Mouse (Mus musculus) G1E (cell line): Measurements from ENCODE around the gene Gfi1b. TPM values are rescaled to one million over a fixed set of nuclear protein-coding genes. Genes with fewer than 3 reads are reported as not detected.

Source experiments
- ATAC-seq: 2 replicates; pipeline ENCODE4 v1.8.0; 2016; ENCODE audit warnings: mild to moderate bottlenecking; ENCODE audit not compliant: insufficient number of reproducible peaks, poor library complexity, low FRiP score, severe bottlenecking; ENCODE audit errors: extremely low read depth
- DNase-seq: peaks from one replicate; pipeline ENCODE4 v3.0.0; 2012; ENCODE audit warnings: low spot score
- H3K27me3 ChIP-seq: 2 replicates; pipeline ENCODE4 v1.6.1; 2012; ENCODE audit warnings: mild to moderate bottlenecking, low read length, inconsistent platforms; ENCODE audit not compliant: insufficient read depth
- H3K36me3 ChIP-seq: replicated peaks from 2 replicates; pipeline ENCODE3; 2012; ENCODE audit warnings: mild to moderate bottlenecking, inconsistent platforms
- H3K4me1 ChIP-seq: 2 replicates; pipeline ENCODE4 v1.6.1; 2012; ENCODE audit warnings: low read depth, low read length, inconsistent platforms, mixed read lengths; ENCODE audit not compliant: insufficient read depth
- H3K4me3 ChIP-seq: 2 replicates; pipeline ENCODE4 v1.5.1; 2012; ENCODE audit warnings: low read depth, mild to moderate bottlenecking, inconsistent platforms, low read length, moderate library complexity, mixed read lengths
- H3K9me3 ChIP-seq: replicated peaks from 2 replicates; pipeline ENCODE4 v1.6.1; 2012; ENCODE audit warnings: inconsistent platforms
- CTCF ChIP-seq: IDR thresholded peaks from 2 replicates; pipeline ENCODE4 v1.5.1; 2012; ENCODE audit warnings: low read depth, low read length, inconsistent platforms, mixed read lengths
- GATA1 ChIP-seq: IDR thresholded peaks from 2 replicates; pipeline ENCODE4 v1.6.1; 2012; ENCODE audit warnings: borderline replicate concordance, low read length, inconsistent platforms, mixed read lengths
- GATA2 ChIP-seq: IDR thresholded peaks from 2 replicates; pipeline ENCODE4 v1.6.1; 2012; ENCODE audit warnings: low read depth, low read length, inconsistent platforms, borderline replicate concordance
- POLR2AphosphoS5 ChIP-seq: IDR thresholded peaks from 2 replicates; pipeline ENCODE4 v1.6.1; 2012; ENCODE audit warnings: low read depth, low read length, inconsistent platforms; ENCODE audit not compliant: insufficient replicate concordance
- TAL1 ChIP-seq: conservative IDR thresholded peaks from 2 replicates; pipeline ENCODE4 v1.6.1; 2012; ENCODE audit warnings: low read depth, low read length, inconsistent platforms, mixed read lengths
- polyA plus RNA-seq: library from polyadenylated mRNA; stranded (reverse); fragments of >175 nt; gene quantifications from 2 replicates; pipeline ENCODE4 v1.2.3, GENCODE M21; 2012
- total RNA-seq, 2 experiments: library from RNA; stranded (forward) in 1 of 2; stranded (reverse) in 1 of 2; fragments of 200-1000 nt in 1 of 2; fragments of >200 nt in 1 of 2; fragmentation: Nextera tagmentation in 1 of 2; gene quantifications; 2 replicates each; pipeline ENCODE4 v1.2.3; 2014 to 2017

Gfi1b gene
- total RNA-seq (2014; fragmentation: Nextera tagmentation) (537 and 588 TPM in 2 replicates), total RNA-seq (2017) (104 and 131 TPM in 2 replicates), polyA plus RNA-seq (649 and 739 TPM in 2 replicates)

- peaks cover 59% of the 10 kb centered on the region for H3K4me1 ChIP-seq
- TF ChIP-seq POLR2AphosphoS5, result no peak
- TF ChIP-seq TAL1, result peak; percentile 53
- ATAC-seq (peak; percentile 68), DNase-seq (no peak)
- no peaks in the 10 kb centered on the region for H3K27me3 ChIP-seq
- H3K4me3 ChIP-seq, result peak within 1 kb of the TSS; percentile 83
- H3K36me3 ChIP-seq, result peaks cover 39% of the 10 kb centered on the region
- H3K9me3 ChIP-seq, result no peaks in the 10 kb centered on the region
These were observed at the start of gene Gfi1b for GRCm38 (mm10) chr2:28621664-28622171. Gene Gfi1b, minus strand, starts transcription at chr2:28621982.

GRCm38 (mm10) chr2:28671438-28671837 is 49.7 kb upstream of the Gfi1b start:
- H3K4me1 ChIP-seq, result no peaks in the 10 kb centered on the region
- no peaks in the 10 kb centered on the region for H3K9me3 ChIP-seq
- peaks cover 97% of the 10 kb centered on the region for H3K36me3 ChIP-seq
- no peak overlapping the region for H3K4me3 ChIP-seq
- no peaks in the 10 kb centered on the region for H3K27me3 ChIP-seq
- no peak for DNase-seq
- no peak for TF ChIP-seq POLR2AphosphoS5
- no peak for TF ChIP-seq GATA1
- no peak for TF ChIP-seq CTCF
- no peak for TF ChIP-seq GATA2
- TF ChIP-seq TAL1, result no peak
- ATAC-seq, result no peak

GRCm38 (mm10) chr2:28665818-28666217 is 44.0 kb upstream of the Gfi1b start:
- TF ChIP-seq POLR2AphosphoS5 (no peak), GATA2 (no peak), GATA1 (no peak), TAL1 (no peak), CTCF (no peak)
- H3K4me1 ChIP-seq, result no peaks in the 10 kb centered on the region
- no peak overlapping the region for H3K4me3 ChIP-seq
- DNase-seq (no peak), ATAC-seq (no peak)
- no peaks in the 10 kb centered on the region for H3K9me3 ChIP-seq
- H3K36me3 ChIP-seq, result peaks cover 99% of the 10 kb centered on the region
- H3K27me3 ChIP-seq, result no peaks in the 10 kb centered on the region

- DNase-seq (no peak), ATAC-seq (no peak)
- no peaks in the 10 kb centered on the region for H3K27me3 ChIP-seq
- peaks cover 97% of the 10 kb centered on the region for H3K36me3 ChIP-seq
- no peaks in the 10 kb centered on the region for H3K4me1 ChIP-seq
- no peak overlapping the region for H3K4me3 ChIP-seq
- TF ChIP-seq TAL1 (no peak), GATA2 (no peak), CTCF (no peak), GATA1 (no peak), POLR2AphosphoS5 (no peak)
- no peaks in the 10 kb centered on the region for H3K9me3 ChIP-seq
These were observed 41.1 kb upstream of the Gfi1b start for GRCm38 (mm10) chr2:28662891-28663290.

- ATAC-seq, result no peak
- no peak for DNase-seq
- Histone ChIP-seq H3K4me1 (peaks cover 11% of the 10 kb centered on the region; the same call in 1 of the 2 replicates), H3K9me3 (no peaks in the 10 kb centered on the region), H3K36me3 (peaks cover 76% of the 10 kb centered on the region), H3K27me3 (no peaks in the 10 kb centered on the region), H3K4me3 (no peak overlapping the region)
- TF ChIP-seq GATA2, result no peak
- no peak for TF ChIP-seq CTCF
- TF ChIP-seq TAL1, result no peak
- TF ChIP-seq POLR2AphosphoS5, result no peak
- TF ChIP-seq GATA1, result no peak
These were observed 34.4 kb upstream of the Gfi1b start for GRCm38 (mm10) chr2:28656216-28656615.

- Histone ChIP-seq H3K9me3 (no peaks in the 10 kb centered on the region), H3K27me3 (no peaks in the 10 kb centered on the region), H3K4me3 (no peak overlapping the region), H3K4me1 (peaks cover 11% of the 10 kb centered on the region; the same call in 1 of the 2 replicates), H3K36me3 (peaks cover 63% of the 10 kb centered on the region)
- ATAC-seq (no peak), DNase-seq (peak; percentile 15)
- TF ChIP-seq CTCF, result peak; percentile 61
- no peak for TF ChIP-seq TAL1
These were observed 32.5 kb upstream of the Gfi1b start for GRCm38 (mm10) chr2:28654295-28654694.

- no peak for ATAC-seq
These were observed 31.6 kb upstream of the Gfi1b start for GRCm38 (mm10) chr2:28653351-28653750.

More at GRCm38 (mm10) chr2:28653351-28653750, 31.6 kb upstream of the Gfi1b start:
- Histone ChIP-seq H3K4me3 (no peak overlapping the region), H3K9me3 (no peaks in the 10 kb centered on the region), H3K4me1 (peaks cover 14% of the 10 kb centered on the region; the same call in 1 of the 2 replicates), H3K27me3 (no peaks in the 10 kb centered on the region), H3K36me3 (peaks cover 54% of the 10 kb centered on the region)
- TF ChIP-seq CTCF, result no peak
- no peak for TF ChIP-seq POLR2AphosphoS5
- no peak for TF ChIP-seq TAL1
- TF ChIP-seq GATA1, result no peak
- no peak for TF ChIP-seq GATA2
- no peak for DNase-seq
